Mouse (Mus musculus) retina, adult 2 months (tissue): ENCODE results near the gene Calu.
"Not testable (repeated sequence)": the region's sequence is repeated elsewhere in the genome, so short reads cannot be mapped to it uniquely, and the experiment has no call there.

Source experiments
- DNase-seq: peaks from one replicate; pipeline ENCODE4 v3.0.0-alpha.2; 2012; ENCODE audit warnings: low read depth, low spot score

Gene Calu

DNA sequence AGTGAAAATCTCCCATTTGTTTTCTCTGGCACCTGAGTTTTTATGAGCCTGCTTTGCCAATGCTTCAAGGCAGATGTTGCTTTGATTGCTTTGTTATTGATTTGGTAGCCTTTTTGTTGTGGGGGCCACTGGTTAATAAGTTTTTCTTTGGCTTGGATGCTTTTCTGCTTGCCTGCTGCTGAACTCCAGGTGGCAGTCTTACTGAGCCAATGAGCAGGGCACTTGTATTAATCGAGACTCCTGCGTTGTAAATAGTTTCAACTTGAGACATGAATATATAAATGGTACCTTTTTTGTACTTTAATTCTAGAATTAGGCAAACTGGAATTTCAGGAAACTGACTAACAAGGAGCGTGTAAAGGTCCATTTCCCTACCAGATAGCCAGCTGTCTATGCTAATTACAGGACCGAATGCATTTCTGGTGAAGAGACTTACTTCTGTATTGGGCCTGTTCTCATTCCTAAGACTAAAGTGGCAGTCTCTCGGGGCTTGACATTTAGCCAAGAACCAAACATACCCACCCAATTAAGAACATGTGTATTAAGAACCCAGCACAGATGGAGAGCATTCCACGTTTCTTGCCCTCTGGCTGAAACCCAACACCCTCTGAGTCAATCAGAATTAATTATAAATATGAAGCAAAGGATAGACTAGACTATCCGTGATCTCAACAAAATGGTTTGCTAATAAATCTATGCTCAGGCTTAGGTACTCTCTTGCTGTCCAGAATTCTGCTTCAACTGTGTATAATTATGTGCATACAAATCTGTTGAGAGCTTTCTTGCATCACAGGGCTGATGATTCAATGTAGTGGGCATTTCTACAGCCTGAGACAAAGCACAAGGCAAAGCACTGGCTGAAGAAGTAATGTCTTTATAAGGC lies 14.6 kb downstream of the Calu start:
- DNase-seq = no peak

GRCm38 (mm10) chr6:29363129-29363515 lies 15.3 kb downstream of the Calu start:
- no peak for DNase-seq

DNA sequence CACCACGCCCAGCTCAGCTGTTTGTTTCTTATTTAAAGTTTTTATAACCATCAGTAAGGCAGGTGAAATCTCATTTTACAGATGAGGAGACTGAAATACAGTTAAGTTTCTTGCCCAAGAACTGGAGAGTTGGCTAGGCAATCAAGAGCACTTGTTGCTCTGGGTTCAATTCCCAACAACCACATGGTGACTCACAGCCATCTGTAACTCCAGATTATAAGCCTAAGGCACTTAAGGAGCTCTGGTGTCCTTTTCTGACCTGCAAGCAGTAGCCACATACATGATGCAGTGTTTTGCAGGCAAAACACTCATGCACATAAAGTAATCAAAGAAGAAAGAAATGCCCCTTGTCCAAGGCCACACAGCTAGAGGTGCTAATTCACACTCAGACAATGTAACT lies 17.4 kb downstream of the Calu start:
- no peak for DNase-seq

DNA sequence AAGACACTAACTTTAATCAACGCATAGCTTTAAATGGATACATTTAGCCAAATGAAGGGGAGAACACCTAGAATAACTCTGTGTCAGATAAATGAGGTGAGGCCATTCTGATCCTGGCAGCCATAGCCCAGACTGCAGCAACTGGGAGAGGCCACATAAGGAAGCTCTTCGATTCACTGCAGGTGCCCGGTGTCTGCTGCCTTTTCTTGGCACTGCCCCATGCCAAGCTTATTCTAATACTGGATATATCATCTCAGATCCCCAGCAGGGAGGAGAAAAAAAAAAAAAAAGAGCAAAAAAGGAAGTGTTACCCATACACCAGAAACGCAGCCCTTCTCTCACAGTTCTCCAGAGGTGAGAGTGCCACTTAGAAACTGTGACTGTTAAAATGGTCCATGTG lies 29.5 kb downstream of the Calu start:
- no peak for DNase-seq

- DNase-seq = no peak
Observed at GRCm38 (mm10) chr6:29378678-29379077, 30.8 kb downstream of the Calu start.

- no peak for DNase-seq
Observed at GRCm38 (mm10) chr6:29379954-29380353, 32.1 kb downstream of the Calu start.

- no peak for DNase-seq
Observed at GRCm38 (mm10) chr6:29382442-29382841, 34.6 kb downstream of the Calu start.

DNA sequence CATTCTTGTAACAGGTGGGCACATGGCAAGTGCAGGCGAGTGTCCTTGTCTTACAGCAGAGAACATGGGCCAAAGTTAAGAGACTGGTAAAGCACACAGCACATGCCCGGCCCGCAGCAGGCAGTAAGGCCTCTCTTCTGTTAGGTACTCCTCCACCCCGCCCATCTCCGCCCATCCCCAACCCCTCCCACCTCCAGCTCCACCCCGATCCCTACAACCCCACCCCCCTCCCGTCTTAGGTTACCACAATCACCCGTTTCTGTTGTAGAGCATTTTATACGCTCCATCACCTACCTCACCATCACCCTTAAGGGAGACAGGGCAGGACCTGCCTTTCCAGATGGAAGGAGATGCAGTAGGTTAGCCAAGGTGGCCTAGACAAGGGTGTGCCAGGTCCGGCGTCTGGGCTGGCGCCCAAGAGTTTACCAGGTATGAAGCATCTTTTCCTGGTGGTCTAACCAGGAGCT lies 40.2 kb downstream of the Calu start, which contains the start of gene Opn1sw:
Gene Opn1sw (minus strand): TSS at position 417 of the 467 bp plus-strand sequence.
- no peak for DNase-seq

DNA sequence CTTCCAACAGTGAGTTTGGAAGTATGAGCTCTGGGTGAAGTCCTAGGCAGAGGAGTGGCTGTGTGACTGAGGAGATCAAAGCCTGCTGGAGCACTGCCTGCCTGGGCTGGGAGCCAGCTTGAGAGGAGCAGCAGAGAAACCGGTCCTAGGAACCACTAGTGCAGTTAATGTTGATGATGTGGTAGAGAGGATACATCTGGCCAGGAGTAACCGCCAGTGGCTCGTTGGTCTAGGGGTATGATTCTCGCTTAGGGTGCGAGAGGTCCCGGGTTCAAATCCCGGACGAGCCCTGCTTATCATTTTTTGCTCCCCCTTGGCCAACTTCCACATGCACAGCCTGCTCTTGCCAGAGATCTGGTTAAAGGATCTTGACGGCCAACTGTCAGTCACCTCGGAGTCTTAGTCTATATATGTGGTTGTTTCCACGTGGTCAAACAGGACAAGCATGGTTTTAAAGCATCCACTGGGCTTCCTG lies 40.8 kb downstream of the Calu start:
- DNase-seq = no peak

DNA sequence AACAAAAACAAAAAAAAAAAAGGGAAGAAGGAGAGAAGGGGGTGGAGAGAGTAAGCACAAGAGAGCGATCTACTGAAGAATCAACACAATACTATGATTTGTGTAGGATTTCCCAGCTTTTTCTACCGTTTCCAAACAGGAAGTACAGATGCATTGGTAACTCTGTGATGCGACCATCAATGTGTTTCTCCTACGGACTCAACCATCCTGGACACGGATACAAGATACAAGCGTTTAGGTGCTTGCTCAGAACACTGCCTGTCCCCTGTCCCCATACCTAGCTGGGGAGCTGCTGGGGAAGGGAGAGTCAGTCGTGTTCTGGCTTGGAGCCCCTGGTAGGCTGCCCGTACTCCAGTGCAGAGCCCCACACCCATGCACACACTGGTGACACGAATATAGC lies 41.6 kb downstream of the Calu start:
- DNase-seq = no peak

GRCm38 (mm10) chr6:29390500-29390899 lies 42.6 kb downstream of the Calu start:
- not testable (repeated sequence) for DNase-seq

- DNase-seq = not testable (repeated sequence)
Observed at GRCm38 (mm10) chr6:29391241-29391640, 43.4 kb downstream of the Calu start.

DNA sequence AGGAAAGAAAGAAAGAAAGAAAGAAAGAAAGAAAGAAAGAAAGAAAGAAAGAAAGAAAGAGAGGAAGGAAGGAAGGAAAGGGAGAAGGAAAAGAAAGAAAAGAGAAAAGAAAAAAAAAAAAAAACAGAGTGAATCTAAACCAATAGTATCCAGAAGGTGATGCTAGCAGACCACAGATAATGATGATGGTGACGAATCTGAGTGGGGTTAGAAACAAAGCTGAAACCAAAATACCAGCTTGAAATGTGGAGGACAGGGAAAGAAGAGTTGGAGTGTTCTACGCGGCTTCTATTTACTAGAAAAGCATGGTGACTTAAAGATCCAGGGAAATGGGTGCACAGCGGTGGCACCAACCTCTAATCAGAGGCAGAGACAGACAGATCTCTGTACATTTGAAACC lies 43.9 kb downstream of the Calu start:
- no peak for DNase-seq

DNA sequence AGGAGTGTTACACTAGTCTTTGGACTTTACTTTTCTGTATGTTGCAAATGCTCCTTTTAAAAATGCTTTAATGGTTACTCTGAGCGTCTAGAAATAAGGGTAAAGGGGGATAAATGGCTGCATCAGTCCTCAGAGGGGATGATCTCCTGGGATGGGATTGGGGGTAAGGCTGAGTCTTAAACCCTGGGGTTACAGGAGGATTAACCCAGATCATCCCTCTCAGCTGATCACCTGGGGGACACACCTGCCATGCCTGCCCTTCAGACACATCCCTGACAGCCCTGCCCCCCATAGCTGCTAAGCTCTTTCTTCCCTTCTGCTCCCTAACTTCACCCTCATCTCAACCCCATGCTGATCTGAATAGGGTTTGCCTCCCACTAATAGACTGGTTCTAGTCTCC lies 46.4 kb downstream of the Calu start:
- DNase-seq = peak; percentile 71

GRCm38 (mm10) chr6:29395910-29396713 lies 48.2 kb downstream of the Calu start, which contains the start of gene Ccdc136:
Gene Ccdc136, plus strand, starts transcription at chr6:29396309.
- DNase-seq = peak; percentile 34

- no peak for DNase-seq
Observed at GRCm38 (mm10) chr6:29396714-29397540, 49.1 kb downstream of the Calu start.

DNA sequence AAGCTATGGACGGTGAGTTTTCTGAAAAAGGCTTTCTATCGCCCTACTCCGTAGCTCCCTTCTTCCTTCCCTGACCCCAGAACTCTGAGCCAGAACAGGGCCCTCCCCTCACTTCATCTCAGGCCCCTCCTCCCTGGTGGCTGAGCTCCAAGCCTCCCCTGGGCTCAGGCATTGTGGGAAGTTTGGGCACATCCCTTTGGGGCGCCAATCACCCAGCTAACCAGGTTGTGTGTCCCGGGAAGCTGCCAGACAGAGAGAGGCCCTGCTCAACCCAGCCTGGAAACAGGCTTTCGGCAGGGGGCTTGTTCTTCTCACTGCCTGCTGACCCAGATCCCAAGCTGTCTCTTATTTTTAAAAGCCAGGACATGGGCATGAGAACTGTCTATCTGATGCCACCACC lies 49.7 kb downstream of the Calu start:
- DNase-seq = no peak

- DNase-seq = no peak
Observed at GRCm38 (mm10) chr6:29399851-29400250, 52.0 kb downstream of the Calu start.

- DNase-seq = no peak
Observed at GRCm38 (mm10) chr6:29402693-29403342, 54.9 kb downstream of the Calu start.

DNA sequence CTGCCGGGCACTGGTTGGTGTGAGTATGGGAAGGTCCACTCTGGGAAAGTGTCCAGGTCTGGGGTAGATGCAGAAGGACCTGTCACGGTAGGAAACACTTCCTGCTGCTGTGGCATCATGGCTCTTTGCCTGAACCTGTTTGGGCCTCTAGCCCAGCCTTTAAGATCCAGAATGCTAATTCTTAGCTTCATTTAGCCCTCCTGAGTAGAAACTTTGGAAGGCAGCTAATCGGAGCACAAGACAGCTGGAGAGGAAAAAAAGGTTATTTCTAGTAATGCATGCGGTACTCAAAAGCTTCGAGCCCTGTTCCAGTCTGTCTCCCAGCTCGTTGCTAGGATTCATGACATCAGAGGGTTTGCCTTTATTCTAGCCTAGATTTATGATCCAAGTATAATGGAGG lies 58.5 kb downstream of the Calu start:
- no peak for DNase-seq

DNA sequence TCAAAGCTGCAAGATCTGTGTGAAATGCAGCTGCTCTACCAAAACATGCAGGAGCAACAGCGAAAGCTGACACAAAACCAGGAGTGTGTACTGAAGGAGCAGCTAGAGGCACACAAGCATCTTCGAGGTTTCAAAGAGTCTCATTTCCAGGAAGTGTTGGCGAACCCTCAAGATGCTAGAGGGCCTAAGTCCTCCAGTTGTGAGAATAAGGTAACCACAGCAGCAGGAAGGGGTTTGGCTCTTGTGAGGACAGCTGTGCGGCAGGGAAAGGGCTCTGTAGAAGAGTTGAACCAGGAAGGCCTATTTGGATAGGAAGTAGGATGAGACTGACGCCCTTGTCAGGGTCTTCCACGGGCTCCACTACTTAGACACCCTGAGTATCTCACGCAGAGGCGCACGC lies 67.6 kb downstream of the Calu start:
- no peak for DNase-seq
